Mouse (Mus musculus): ENCODE results near the gene Clnk. TPM values are rescaled to one million over a fixed set of nuclear protein-coding genes. Genes with fewer than 3 reads are reported as not detected.

The Clnk gene
- total and polyA plus RNA-seq, 3 experiments, result not detected

DNA sequence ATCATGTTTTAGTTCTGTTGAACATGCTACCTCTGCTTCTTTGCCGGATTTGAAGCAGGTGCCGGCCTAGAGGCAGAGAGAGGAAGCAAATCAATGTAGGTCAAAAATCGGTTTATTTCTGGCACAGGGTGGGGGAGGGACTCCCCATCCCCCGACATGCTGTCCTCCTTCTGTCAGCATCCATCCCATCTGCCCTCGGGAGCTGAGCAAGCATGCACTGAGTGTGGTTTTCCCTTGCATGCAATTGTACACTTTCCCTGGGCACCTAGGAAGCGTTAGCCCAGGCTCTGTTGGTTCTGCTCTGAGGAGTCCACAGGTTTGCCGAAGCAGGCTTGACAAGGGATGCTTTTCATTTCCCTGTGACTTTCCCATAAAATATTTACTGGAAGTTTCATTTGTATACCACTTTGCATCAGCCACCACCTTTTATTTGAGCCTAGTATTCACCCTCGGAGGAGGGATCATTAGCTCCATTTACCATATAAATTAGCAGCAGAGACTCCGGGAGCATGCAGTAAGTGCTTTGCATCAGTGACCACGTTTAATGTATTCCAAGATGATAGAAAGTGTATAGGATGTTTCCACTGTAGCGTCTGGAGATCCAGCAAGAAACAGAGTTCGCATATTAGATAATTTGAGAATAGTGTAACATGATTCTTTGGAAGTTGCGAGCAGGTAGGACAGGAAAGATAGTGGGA, 14.2 kb downstream of the Clnk start:
- no peaks in the 10 kb centered on the region for H3K4me1 ChIP-seq (ENCODE audit: insufficient read depth, low read depth, low read length)

DNA sequence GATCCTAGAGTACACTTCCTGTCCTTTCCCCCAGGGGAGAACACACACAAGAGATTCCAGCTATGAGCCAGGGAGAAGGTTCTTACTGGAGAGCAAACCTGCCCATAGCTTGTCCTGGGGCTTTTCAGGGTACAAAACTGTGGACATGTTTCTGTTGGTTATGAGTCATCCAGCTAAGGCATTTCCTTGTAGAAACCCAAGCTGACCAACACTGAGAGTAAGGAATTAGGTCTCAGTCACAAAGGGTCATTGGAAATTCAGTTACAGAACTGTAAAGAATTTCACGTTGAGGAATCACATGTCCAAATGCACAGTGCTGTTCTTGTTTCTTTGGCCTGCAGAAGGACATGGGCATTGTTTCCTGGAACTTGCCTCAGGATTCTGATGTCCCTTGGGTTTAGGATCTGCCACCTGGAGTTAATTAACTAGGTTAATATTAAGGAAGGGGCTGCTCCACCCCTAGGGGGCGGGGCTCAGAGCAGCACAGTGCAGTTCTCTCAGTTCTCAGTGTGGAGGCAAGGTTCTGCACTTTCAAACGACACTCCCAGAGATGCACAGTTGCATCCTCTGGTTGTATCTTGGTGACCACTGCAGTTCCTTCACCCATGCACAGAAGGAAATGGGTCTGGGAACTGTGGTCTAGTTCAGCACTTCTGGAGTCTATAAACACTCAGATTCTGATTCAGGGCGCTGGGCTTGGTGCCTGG, 18.4 kb downstream of the Clnk start:
- no peak overlapping the region for H3K4me3 ChIP-seq (ENCODE audit: low read depth, low read length)
- no peaks in the 10 kb centered on the region for H3K36me3 ChIP-seq (replicated peaks)
- ATAC-seq (ENCODE audit: extremely low read depth, insufficient number of reproducible peaks, low FRiP score, poor library complexity, severe bottlenecking) (no peak), DNase-seq (ENCODE audit: low spot score) (no peak)
- H3K9me3 ChIP-seq (replicated peaks), result peaks cover 11% of the 10 kb centered on the region
- H3K27me3 ChIP-seq (ENCODE audit: insufficient read depth, low read length), result no peaks in the 10 kb centered on the region
- no peaks in the 10 kb centered on the region for H3K4me1 ChIP-seq (ENCODE audit: insufficient read depth, low read depth, low read length)
- TF ChIP-seq CTCF (IDR thresholded peaks at IDR 0.05; ENCODE audit: low read depth, low read length), result no peak
- TF ChIP-seq GATA1 (IDR thresholded peaks at IDR 0.05; ENCODE audit: borderline replicate concordance, low read length), result no peak
- TF ChIP-seq TAL1 (conservative IDR thresholded peaks at IDR 0.05; ENCODE audit: low read depth, low read length), result no peak

More for the DNA sequence above, 14.2 kb downstream of the Clnk start:
- ATAC-seq (ENCODE audit: extremely low read depth, insufficient number of reproducible peaks, low FRiP score, poor library complexity, severe bottlenecking) (no peak), DNase-seq (ENCODE audit: low spot score) (no peak)
- H3K27me3 ChIP-seq (ENCODE audit: insufficient read depth, low read length), result no peaks in the 10 kb centered on the region
- peaks cover 11% of the 10 kb centered on the region for H3K9me3 ChIP-seq (replicated peaks)
- no peak overlapping the region for H3K4me3 ChIP-seq (ENCODE audit: low read depth, low read length)
- TF ChIP-seq TAL1 (conservative IDR thresholded peaks at IDR 0.05; ENCODE audit: low read depth, low read length) (no peak), CTCF (IDR thresholded peaks at IDR 0.05; ENCODE audit: low read depth, low read length) (no peak), GATA2 (IDR thresholded peaks at IDR 0.05; ENCODE audit: borderline replicate concordance, low read depth, low read length) (no peak), POLR2AphosphoS5 (IDR thresholded peaks at IDR 0.05; ENCODE audit: insufficient replicate concordance, low read depth, low read length) (no peak), GATA1 (IDR thresholded peaks at IDR 0.05; ENCODE audit: borderline replicate concordance, low read length) (no peak)
- no peaks in the 10 kb centered on the region for H3K36me3 ChIP-seq (replicated peaks)

DNA sequence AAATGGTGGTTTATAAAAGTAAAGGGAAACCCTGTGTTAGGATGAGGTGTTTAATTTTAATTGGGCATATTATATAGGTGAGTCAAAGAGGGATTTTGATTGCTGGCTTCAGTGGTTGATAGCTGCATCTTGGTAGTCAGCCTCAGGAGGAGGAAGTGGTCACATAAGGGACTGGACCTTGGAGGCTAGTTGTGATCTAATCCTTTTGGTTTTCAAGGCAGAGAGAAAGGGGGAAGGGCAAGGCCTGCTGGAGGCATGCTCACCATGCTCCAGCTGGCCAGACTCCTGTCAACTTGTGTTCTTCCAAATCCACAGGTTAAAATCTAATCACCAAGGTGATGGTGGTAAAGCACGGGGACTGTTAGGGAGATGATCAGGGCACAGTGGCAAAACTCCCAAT, 19.0 kb downstream of the Clnk start:
- peaks cover 11% of the 10 kb centered on the region for H3K9me3 ChIP-seq (replicated peaks)
- no peaks in the 10 kb centered on the region for H3K36me3 ChIP-seq (replicated peaks)
- H3K27me3 ChIP-seq (ENCODE audit: insufficient read depth, low read length), result no peaks in the 10 kb centered on the region
- no peak for DNase-seq (ENCODE audit: low spot score)
- H3K4me1 ChIP-seq (ENCODE audit: insufficient read depth, low read depth, low read length), result no peaks in the 10 kb centered on the region
- no peak for ATAC-seq (ENCODE audit: extremely low read depth, insufficient number of reproducible peaks, low FRiP score, poor library complexity, severe bottlenecking)
- no peak for TF ChIP-seq TAL1 (conservative IDR thresholded peaks at IDR 0.05; ENCODE audit: low read depth, low read length)
- no peak for TF ChIP-seq POLR2AphosphoS5 (IDR thresholded peaks at IDR 0.05; ENCODE audit: insufficient replicate concordance, low read depth, low read length)
- no peak overlapping the region for H3K4me3 ChIP-seq (ENCODE audit: low read depth, low read length)

DNA sequence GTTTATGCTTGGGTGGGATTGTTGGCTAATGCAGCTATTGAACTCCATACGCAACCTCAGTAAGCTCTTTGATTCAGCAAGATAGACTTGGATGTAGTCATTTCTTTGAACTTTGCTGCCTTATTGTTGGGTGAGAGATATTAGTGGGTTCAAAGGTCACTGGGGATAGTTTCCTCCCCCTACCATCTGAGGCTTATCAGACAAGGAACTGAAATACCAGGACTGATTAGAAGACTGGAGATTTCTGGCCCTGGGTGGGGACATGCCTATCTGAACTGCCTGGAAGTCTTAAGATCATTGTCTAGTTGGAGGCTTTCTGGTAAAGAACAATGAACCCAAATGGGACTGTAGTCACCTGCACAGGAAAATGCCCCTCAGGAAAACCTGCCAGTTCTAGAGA, 26.4 kb downstream of the Clnk start:
- no peaks in the 10 kb centered on the region; the same call in 1 of the 2 replicates for H3K9me3 ChIP-seq (replicated peaks)
- DNase-seq (ENCODE audit: low spot score) (no peak), ATAC-seq (ENCODE audit: extremely low read depth, insufficient number of reproducible peaks, low FRiP score, poor library complexity, severe bottlenecking) (no peak)
- H3K36me3 ChIP-seq (replicated peaks), result no peaks in the 10 kb centered on the region
- no peak overlapping the region for H3K4me3 ChIP-seq (ENCODE audit: low read depth, low read length)
- no peak for TF ChIP-seq TAL1 (conservative IDR thresholded peaks at IDR 0.05; ENCODE audit: low read depth, low read length)
- no peak for TF ChIP-seq POLR2AphosphoS5 (IDR thresholded peaks at IDR 0.05; ENCODE audit: insufficient replicate concordance, low read depth, low read length)
- TF ChIP-seq GATA1 (IDR thresholded peaks at IDR 0.05; ENCODE audit: borderline replicate concordance, low read length), result no peak
- no peak for TF ChIP-seq GATA2 (IDR thresholded peaks at IDR 0.05; ENCODE audit: borderline replicate concordance, low read depth, low read length)
- TF ChIP-seq CTCF (IDR thresholded peaks at IDR 0.05; ENCODE audit: low read depth, low read length), result no peak
- no peaks in the 10 kb centered on the region for H3K27me3 ChIP-seq (ENCODE audit: insufficient read depth, low read length)
- H3K4me1 ChIP-seq (ENCODE audit: insufficient read depth, low read depth, low read length), result no peaks in the 10 kb centered on the region

DNA sequence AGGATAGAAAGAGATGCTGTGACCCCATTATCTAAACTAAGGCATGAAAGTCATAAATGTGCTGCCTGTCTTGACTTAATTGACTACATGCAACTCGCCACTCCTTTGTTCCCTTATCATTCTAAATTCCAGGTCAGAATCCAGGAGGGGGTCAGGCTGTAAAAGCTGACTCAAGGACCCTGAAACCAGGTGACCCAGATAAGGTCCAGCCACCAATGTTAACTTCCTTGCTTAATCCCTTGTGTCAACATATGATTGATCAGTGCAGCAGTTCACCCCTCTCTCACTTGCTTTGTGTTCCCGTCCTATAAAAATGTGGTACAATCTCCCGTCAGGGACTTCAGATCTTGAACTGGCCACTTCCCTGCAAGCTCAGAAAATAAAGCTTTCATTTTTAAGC, 31.1 kb downstream of the Clnk start:
- no peaks in the 10 kb centered on the region for H3K27me3 ChIP-seq (ENCODE audit: insufficient read depth, low read length)
- TF ChIP-seq GATA2 (IDR thresholded peaks at IDR 0.05; ENCODE audit: borderline replicate concordance, low read depth, low read length), result no peak
- TF ChIP-seq TAL1 (conservative IDR thresholded peaks at IDR 0.05; ENCODE audit: low read depth, low read length), result no peak
- no peak for TF ChIP-seq GATA1 (IDR thresholded peaks at IDR 0.05; ENCODE audit: borderline replicate concordance, low read length)
- no peak for TF ChIP-seq POLR2AphosphoS5 (IDR thresholded peaks at IDR 0.05; ENCODE audit: insufficient replicate concordance, low read depth, low read length)
- no peak for TF ChIP-seq CTCF (IDR thresholded peaks at IDR 0.05; ENCODE audit: low read depth, low read length)
- no peaks in the 10 kb centered on the region for H3K36me3 ChIP-seq (replicated peaks)
- ATAC-seq (ENCODE audit: extremely low read depth, insufficient number of reproducible peaks, low FRiP score, poor library complexity, severe bottlenecking), result no peak
- no peaks in the 10 kb centered on the region for H3K4me1 ChIP-seq (ENCODE audit: insufficient read depth, low read depth, low read length)
- no peak for DNase-seq (ENCODE audit: low spot score)
- no peaks in the 10 kb centered on the region for H3K9me3 ChIP-seq (replicated peaks)
- H3K4me3 ChIP-seq (ENCODE audit: low read depth, low read length), result no peak overlapping the region

DNA sequence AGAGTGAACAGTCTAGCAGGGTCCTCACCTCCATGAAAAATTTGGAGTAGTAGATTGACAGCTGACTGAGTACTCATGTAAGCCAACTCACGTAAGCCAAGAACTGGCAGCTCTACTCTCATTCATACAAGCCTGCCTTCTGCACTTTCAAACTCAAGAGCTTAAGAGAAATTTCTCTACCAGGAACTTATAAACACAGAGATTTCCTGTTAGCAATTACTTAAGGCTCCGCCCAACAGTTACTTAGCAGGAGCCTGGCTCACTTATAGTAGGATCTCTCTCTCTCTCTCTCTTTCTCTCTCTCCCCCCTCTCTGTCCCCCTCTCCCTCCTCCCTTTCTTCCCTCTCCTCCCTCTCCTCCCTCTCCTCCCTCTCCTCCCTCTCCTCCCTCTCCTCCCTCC, 32.3 kb downstream of the Clnk start:
- Histone ChIP-seq H3K4me3 (ENCODE audit: low read depth, low read length) (no peak overlapping the region), H3K27me3 (ENCODE audit: insufficient read depth, low read length) (no peaks in the 10 kb centered on the region), H3K36me3 (replicated peaks) (no peaks in the 10 kb centered on the region), H3K4me1 (ENCODE audit: insufficient read depth, low read depth, low read length) (no peaks in the 10 kb centered on the region), H3K9me3 (replicated peaks) (no peaks in the 10 kb centered on the region)
- ATAC-seq (ENCODE audit: extremely low read depth, insufficient number of reproducible peaks, low FRiP score, poor library complexity, severe bottlenecking), result no peak
- no peak for TF ChIP-seq TAL1 (conservative IDR thresholded peaks at IDR 0.05; ENCODE audit: low read depth, low read length)
- TF ChIP-seq GATA1 (IDR thresholded peaks at IDR 0.05; ENCODE audit: borderline replicate concordance, low read length), result no peak
- TF ChIP-seq CTCF (IDR thresholded peaks at IDR 0.05; ENCODE audit: low read depth, low read length), result no peak
- no peak for TF ChIP-seq POLR2AphosphoS5 (IDR thresholded peaks at IDR 0.05; ENCODE audit: insufficient replicate concordance, low read depth, low read length)
- no peak for TF ChIP-seq GATA2 (IDR thresholded peaks at IDR 0.05; ENCODE audit: borderline replicate concordance, low read depth, low read length)
- no peak for DNase-seq (ENCODE audit: low spot score)

Measured in G1E (cell line).